In genomic region chr7:99434672-99435250, GRCm38 (mm10) we compare ENCODE assay signal across 9 mouse cellular contexts. TPM values are rescaled to one million over a fixed set of nuclear protein-coding genes. Genes with fewer than 3 reads are reported as not detected.
DNase-seq lines count a peak whose midpoint lies in the region; ATAC-seq and TF ChIP-seq lines count a peak whose summit lies in the region.
"Had no signal": no experiment of that assay in that cellular context is flagged by ENCODE, and none has a peak within 500 bp of the region (broad histone marks: within the 10 kb centered on the region; RNA-seq: fewer than 3 reads in every experiment).

No protein-coding gene starts in this region.

- DNase-seq in hindbrain, postnatal 0 days (ENCODE audit: low spot score) = no peak
- DNase-seq in G1E (ENCODE audit: low spot score) = peak; percentile 52
- DNase-seq in induced T-regulatory cell, adult 2 months (ENCODE audit: low read depth) = peak; percentile 67
- peak; percentile 45 for DNase-seq in midbrain, embryonic 14.5 days
- no peak for DNase-seq in adrenal gland, postnatal 10 days
- DNase-seq in gastrocnemius, postnatal 25 days = no peak
- DNase-seq in left cerebral cortex, postnatal 25 days (ENCODE audit: low spot score in 2 of 2) = no peak
- DNase-seq: cerebellum, adult 9-10 months had no signal

- 53% methylated on average over 12 of the region's 12 CpGs for WGBS in hindbrain, embryonic 13.5 days
- WGBS in hindbrain, postnatal 0 days = 43% methylated on average over 12 of the region's 12 CpGs
- 16% methylated on average over 12 of the region's 12 CpGs for WGBS in midbrain, embryonic 14.5 days

- ATAC-seq in hindbrain, embryonic 13.5 days (ENCODE audit: low FRiP score) = no peak
- ATAC-seq in hindbrain, postnatal 0 days = no peak
- peak; percentile 68 for ATAC-seq in G1E (ENCODE audit: extremely low read depth, insufficient number of reproducible peaks, low FRiP score, poor library complexity, severe bottlenecking)
- ATAC-seq in midbrain, embryonic 14.5 days (ENCODE audit: low FRiP score, low TSS enrichment) = peak; percentile 38; the same call in 1 of the 2 replicates

- H3K36me3 ChIP-seq in hindbrain, embryonic 13.5 days = peaks cover 14% of the 10 kb centered on the region
- no peaks in the 10 kb centered on the region for H3K36me3 ChIP-seq in hindbrain, postnatal 0 days (ENCODE audit: insufficient read depth, low read length)
- H3K36me3 ChIP-seq in G1E (replicated peaks) = no peaks in the 10 kb centered on the region
- peaks cover 10% of the 10 kb centered on the region for H3K36me3 ChIP-seq in midbrain, embryonic 14.5 days (ENCODE audit: control insufficient read depth, insufficient read depth, low read length)

- no peak for TF ChIP-seq CTCF in hindbrain, postnatal 0 days (IDR thresholded peaks at IDR 0.05; ENCODE audit: low read depth)
- no peak for TF ChIP-seq CTCF in G1E (IDR thresholded peaks at IDR 0.05; ENCODE audit: low read depth, low read length)

- intact Hi-C loops in left cerebral cortex, postnatal 25 days (cut with DNase I) = no loop called here

- no peak overlapping the region for H3K4me3 ChIP-seq in hindbrain, embryonic 13.5 days
- no peak overlapping the region for H3K4me3 ChIP-seq in hindbrain, postnatal 0 days (ENCODE audit: low read length)
- peak overlapping the region; percentile 47; the same call in 1 of the 2 replicates for H3K4me3 ChIP-seq in G1E (ENCODE audit: low read depth, low read length)
- H3K4me3 ChIP-seq in midbrain, embryonic 14.5 days (replicated peaks; ENCODE audit: low read depth, low read length) = no peak overlapping the region

- peaks cover 47% of the 10 kb centered on the region for H3K4me1 ChIP-seq in hindbrain, embryonic 13.5 days (replicated peaks)
- H3K4me1 ChIP-seq in hindbrain, postnatal 0 days (ENCODE audit: insufficient read depth, low read length) = peaks cover 8% of the 10 kb centered on the region
- peaks cover 13% of the 10 kb centered on the region for H3K4me1 ChIP-seq in G1E (ENCODE audit: insufficient read depth, low read depth, low read length)
- H3K4me1 ChIP-seq in midbrain, embryonic 14.5 days (ENCODE audit: control insufficient read depth, insufficient read depth, low read length) = peaks cover 26% of the 10 kb centered on the region

- peak overlapping the region; percentile 49 for H3K9ac ChIP-seq in hindbrain, embryonic 13.5 days
- H3K9ac ChIP-seq in hindbrain, postnatal 0 days (replicated peaks; ENCODE audit: low read length) = no peak overlapping the region
- no peak overlapping the region for H3K9ac ChIP-seq in midbrain, embryonic 14.5 days (replicated peaks; ENCODE audit: low read length)

- no peaks in the 10 kb centered on the region for H3K27me3 ChIP-seq in hindbrain, embryonic 13.5 days
- no peaks in the 10 kb centered on the region for H3K27me3 ChIP-seq in hindbrain, postnatal 0 days (ENCODE audit: insufficient read depth, low read length)
- H3K27me3 ChIP-seq in G1E (ENCODE audit: insufficient read depth, low read length) = peaks cover 23% of the 10 kb centered on the region
- no peaks in the 10 kb centered on the region for H3K27me3 ChIP-seq in midbrain, embryonic 14.5 days (ENCODE audit: control insufficient read depth, insufficient read depth, low read length)

- H3K9me3 ChIP-seq in hindbrain, embryonic 13.5 days = no peaks in the 10 kb centered on the region
- no peaks in the 10 kb centered on the region for H3K9me3 ChIP-seq in hindbrain, postnatal 0 days (ENCODE audit: low read length)
- no peaks in the 10 kb centered on the region for H3K9me3 ChIP-seq in G1E (replicated peaks)
- H3K9me3 ChIP-seq in midbrain, embryonic 14.5 days (ENCODE audit: control insufficient read depth, low read length) = no peaks in the 10 kb centered on the region

- H3K4me2 ChIP-seq in hindbrain, embryonic 13.5 days = no peak overlapping the region
- H3K4me2 ChIP-seq in hindbrain, postnatal 0 days (ENCODE audit: low read depth, low read length) = no peak overlapping the region
- H3K4me2 ChIP-seq in midbrain, embryonic 14.5 days (ENCODE audit: low read length) = no peak overlapping the region

- H3K27ac ChIP-seq in hindbrain, embryonic 13.5 days = peak overlapping the region; percentile 42; the same call in 1 of the 2 replicates
- no peak overlapping the region for H3K27ac ChIP-seq in hindbrain, postnatal 0 days
- H3K27ac ChIP-seq in midbrain, embryonic 14.5 days (replicated peaks; ENCODE audit: low read depth, low read length) = peak overlapping the region; percentile 57

RNA-seq across cellular contexts. Expression of gene Klhl35, which starts 31.0 kb away (rescaled TPM):
- polyA plus RNA-seq in hindbrain, embryonic 13.5 days (2015; fragmentation: Nextera tagmentation; extraction: Ambion mirVana) = 7.4 and 12.2 TPM in 2 replicates
- total RNA-seq in hindbrain, postnatal 0 days (2014; rRNA removed) = 2.3 and 3.3 TPM in 2 replicates
- 2.3 TPM in 2 replicates for polyA plus RNA-seq in hindbrain, postnatal 0 days (2015; fragmentation: Nextera tagmentation; extraction: Ambion mirVana)
- total RNA-seq in G1E (2014; fragmentation: Nextera tagmentation) (not detected in 2 replicates), G1E (2017) (not detected in 2 replicates)
- not detected in 2 replicates for polyA plus RNA-seq in G1E (2012)
- 10.7 and 11.6 TPM in 2 replicates for polyA plus RNA-seq in midbrain, embryonic 14.5 days (2014; fragmentation: Nextera tagmentation; extraction: Ambion mirVana)
- 1 to 10 TPM in 1 of 2 experiments, under 1 TPM in 1; 0.99 to 1.2 TPM for total RNA-seq in adrenal gland, postnatal 10 days (2021)
- not detected for total RNA-seq in gastrocnemius, postnatal 25 days (2021)
- total RNA-seq in left cerebral cortex, postnatal 25 days (2021) = 1 to 10 TPM; 2.8 to 3.3 TPM

RNA-seq across cellular contexts. Expression of gene Rps3, which starts 48.8 kb away (rescaled TPM):
- 523 and 532 TPM in 2 replicates for polyA plus RNA-seq in hindbrain, embryonic 13.5 days (2015; fragmentation: Nextera tagmentation; extraction: Ambion mirVana)
- 526 and 754 TPM in 2 replicates for total RNA-seq in hindbrain, postnatal 0 days (2014; rRNA removed)
- 456 and 459 TPM in 2 replicates for polyA plus RNA-seq in hindbrain, postnatal 0 days (2015; fragmentation: Nextera tagmentation; extraction: Ambion mirVana)
- total RNA-seq in G1E (2014; fragmentation: Nextera tagmentation) = 437 and 482 TPM in 2 replicates
- total RNA-seq in G1E (2017) = 2,538 and 2,989 TPM in 2 replicates
- 399 and 541 TPM in 2 replicates for polyA plus RNA-seq in G1E (2012)
- polyA plus RNA-seq in midbrain, embryonic 14.5 days (2014; fragmentation: Nextera tagmentation; extraction: Ambion mirVana) = 488 and 521 TPM in 2 replicates
- total RNA-seq in adrenal gland, postnatal 10 days (2021) = 100 to 1,000 TPM; 554 to 575 TPM
- 100 to 1,000 TPM; 239 to 240 TPM for total RNA-seq in gastrocnemius, postnatal 25 days (2021)
- total RNA-seq in left cerebral cortex, postnatal 25 days (2021) = 100 to 1,000 TPM; 230 to 233 TPM

RNA-seq across cellular contexts. Expression of gene Gdpd5, which starts 53.5 kb away (rescaled TPM):
- polyA plus RNA-seq in hindbrain, embryonic 13.5 days (2015; fragmentation: Nextera tagmentation; extraction: Ambion mirVana) = 53.2 and 55.3 TPM in 2 replicates
- 40.5 and 47.6 TPM in 2 replicates for total RNA-seq in hindbrain, postnatal 0 days (2014; rRNA removed)
- polyA plus RNA-seq in hindbrain, postnatal 0 days (2015; fragmentation: Nextera tagmentation; extraction: Ambion mirVana) = 26.7 and 26.8 TPM in 2 replicates
- total RNA-seq in G1E (2014; fragmentation: Nextera tagmentation) = 0.24 TPM in 1 of 2 replicates, not detected in the other
- total RNA-seq in G1E (2017) = 0.23 and 0.49 TPM in 2 replicates
- 0.02 and 0.16 TPM in 2 replicates for polyA plus RNA-seq in G1E (2012)
- 38.9 and 40.0 TPM in 2 replicates for polyA plus RNA-seq in midbrain, embryonic 14.5 days (2014; fragmentation: Nextera tagmentation; extraction: Ambion mirVana)
- total RNA-seq in adrenal gland, postnatal 10 days (2021) = 10 to 100 TPM; 11.5 to 16.6 TPM
- 1 to 10 TPM; 2.6 to 3.0 TPM for total RNA-seq in gastrocnemius, postnatal 25 days (2021)
- 10 to 100 TPM; 40.0 to 46.2 TPM for total RNA-seq in left cerebral cortex, postnatal 25 days (2021)

Comparison
In these comparisons a context has a peak if more than half of its experiments do, and no peak if none do; other contexts are left out.
1. ATAC-seq: peak in G1E (single experiment) and midbrain, embryonic 14.5 days (single experiment); none in hindbrain, embryonic 13.5 days (single experiment) and hindbrain, postnatal 0 days (single experiment).
2. DNase-seq: peak in G1E (single experiment), induced T-regulatory cell, adult 2 months (single experiment) and midbrain, embryonic 14.5 days (single experiment); none in hindbrain, postnatal 0 days (single experiment), adrenal gland, postnatal 10 days (single experiment), gastrocnemius, postnatal 25 days (single experiment) and left cerebral cortex, postnatal 25 days (0 of 2).